Mouse (Mus musculus) lung, adult 2 months (tissue): ENCODE measurements at regions not wholly inside any gene's neighbourhood (a gene's known extent, or its start where the extent isn't known, plus 50 kb on each side); places are given as distances from the start of the nearest gene placed in this dataset.
"Not testable (repeated sequence)": the region's sequence is repeated elsewhere in the genome, so short reads cannot be mapped to it uniquely, and the experiment has no call there.

Source experiments
- CTCF ChIP-seq: fragments of 200-500 bp; IDR thresholded peaks from 2 replicates; pipeline ENCODE4 v1.5.1; 2011; ENCODE audit warnings: mild to moderate bottlenecking, low read length, control low read depth; ENCODE audit not compliant: insufficient read depth
- POLR2A ChIP-seq: fragments of 200-500 bp; IDR thresholded peaks from 2 replicates; pipeline ENCODE4 v1.6.1; 2011; ENCODE audit warnings: low read depth, mild to moderate bottlenecking, control low read depth, low read length, borderline replicate concordance; ENCODE audit errors: extremely low read depth

DNA sequence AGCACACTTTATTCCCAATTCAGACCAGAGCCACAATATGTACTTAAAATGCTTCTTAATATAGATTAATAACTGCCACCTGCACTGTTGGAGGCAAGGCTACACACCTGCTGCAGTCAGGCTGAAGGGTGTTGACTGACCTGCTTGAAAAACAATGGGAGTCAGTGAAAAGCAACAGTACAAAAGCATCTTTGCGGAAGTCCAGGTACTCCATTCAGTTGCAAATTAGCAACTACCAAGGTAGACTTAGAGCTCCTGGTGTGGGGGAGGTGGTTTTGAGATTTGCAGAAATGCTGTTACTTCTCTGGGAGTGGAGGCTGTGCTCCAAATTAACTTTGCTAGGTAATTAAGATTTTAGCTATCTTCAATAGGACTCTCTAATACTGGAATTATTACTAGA lies 217.6 kb downstream of the Tbl1xr1 start:
- TF ChIP-seq CTCF, POLR2A: not testable (repeated sequence)
